Mouse (Mus musculus): Measurements from ENCODE around the gene Fgg. TPM values are rescaled to one million over a fixed set of nuclear protein-coding genes. Genes with fewer than 3 reads are reported as not detected.

Gene Fgg
- polyA plus RNA-seq, 1 experiment from 2014 or later = 3.8 TPM

GRCm38 (mm10) chr3:83053126-83053525 lies 45.6 kb downstream of the Fgg start:
- no peaks in the 10 kb centered on the region for H3K36me3 ChIP-seq (ENCODE audit: control insufficient read depth, insufficient read depth, low read length)
- WGBS (ENCODE audit: insufficient replicate concordance) = 84% methylated on average over 7 of the region's 7 CpGs
- no peak overlapping the region for H3K27ac ChIP-seq (ENCODE audit: low read depth, low read length)
- H3K4me2 ChIP-seq = no peak overlapping the region
- peaks cover 5% of the 10 kb centered on the region for H3K4me1 ChIP-seq (ENCODE audit: control insufficient read depth, insufficient read depth, low read length)
- ATAC-seq (replicated peaks; ENCODE audit: insufficient number of reproducible peaks, low FRiP score, low TSS enrichment) = no peak
- H3K9me3 ChIP-seq (replicated peaks; ENCODE audit: control insufficient read depth, low read length) = no peaks in the 10 kb centered on the region
- H3K9ac ChIP-seq (ENCODE audit: low read depth, low read length) = no peak overlapping the region
- H3K27me3 ChIP-seq (ENCODE audit: control insufficient read depth, insufficient read depth, low read length) = no peaks in the 10 kb centered on the region
- H3K4me3 ChIP-seq (ENCODE audit: low read depth, low read length) = no peak overlapping the region

GRCm38 (mm10) chr3:83053758-83054157 lies 46.2 kb downstream of the Fgg start:
- no peak overlapping the region for H3K4me3 ChIP-seq (ENCODE audit: low read depth, low read length)
- H3K4me1 ChIP-seq (ENCODE audit: control insufficient read depth, insufficient read depth, low read length) = peaks cover 5% of the 10 kb centered on the region
- no peak overlapping the region for H3K27ac ChIP-seq (ENCODE audit: low read depth, low read length)
- peak overlapping the region; percentile 31 for H3K4me2 ChIP-seq
- no peak for ATAC-seq (replicated peaks; ENCODE audit: insufficient number of reproducible peaks, low FRiP score, low TSS enrichment)
- H3K9ac ChIP-seq (ENCODE audit: low read depth, low read length) = no peak overlapping the region
- H3K36me3 ChIP-seq (ENCODE audit: control insufficient read depth, insufficient read depth, low read length) = 0 out of 2 replicates have a peak, but pooled peaks cover 3% of the 10 kb centered on the region
- H3K27me3 ChIP-seq (ENCODE audit: control insufficient read depth, insufficient read depth, low read length) = no peaks in the 10 kb centered on the region
- 24% methylated on average over 10 of the region's 10 CpGs for WGBS (ENCODE audit: insufficient replicate concordance)
- no peaks in the 10 kb centered on the region for H3K9me3 ChIP-seq (replicated peaks; ENCODE audit: control insufficient read depth, low read length)

GRCm38 (mm10) chr3:83054759-83055158 lies 47.2 kb downstream of the Fgg start:
- Histone ChIP-seq H3K27me3 (ENCODE audit: control insufficient read depth, insufficient read depth, low read length) (no peaks in the 10 kb centered on the region), H3K9ac (ENCODE audit: low read depth, low read length) (no peak overlapping the region), H3K4me1 (ENCODE audit: control insufficient read depth, insufficient read depth, low read length) (peaks cover 5% of the 10 kb centered on the region), H3K9me3 (replicated peaks; ENCODE audit: control insufficient read depth, low read length) (no peaks in the 10 kb centered on the region), H3K36me3 (ENCODE audit: control insufficient read depth, insufficient read depth, low read length) (0 out of 2 replicates have a peak, but pooled peaks cover 3% of the 10 kb centered on the region), H3K27ac (ENCODE audit: low read depth, low read length) (no peak overlapping the region), H3K4me2 (peak overlapping the region; percentile 52), H3K4me3 (ENCODE audit: low read depth, low read length) (peak overlapping the region; percentile 86)
- WGBS (ENCODE audit: insufficient replicate concordance) = 21% methylated on average over 13 of the region's 13 CpGs
- ATAC-seq (replicated peaks; ENCODE audit: insufficient number of reproducible peaks, low FRiP score, low TSS enrichment) = no peak; the same call in 1 of the 2 replicates

- peak; percentile 100 for ATAC-seq (replicated peaks; ENCODE audit: insufficient number of reproducible peaks, low FRiP score, low TSS enrichment)
- Histone ChIP-seq H3K27ac (ENCODE audit: low read depth, low read length) (peak within 1 kb of the TSS; percentile 64), H3K27me3 (ENCODE audit: control insufficient read depth, insufficient read depth, low read length) (no peaks in the 10 kb centered on the region), H3K36me3 (ENCODE audit: control insufficient read depth, insufficient read depth, low read length) (0 out of 2 replicates have a peak, but pooled peaks cover 4% of the 10 kb centered on the region), H3K4me3 (ENCODE audit: low read depth, low read length) (peak within 1 kb of the TSS; percentile 86), H3K9me3 (replicated peaks; ENCODE audit: control insufficient read depth, low read length) (no peaks in the 10 kb centered on the region), H3K4me1 (ENCODE audit: control insufficient read depth, insufficient read depth, low read length) (peaks cover 5% of the 10 kb centered on the region), H3K4me2 (peak within 1 kb of the TSS; percentile 87), H3K9ac (ENCODE audit: low read depth, low read length) (peak within 1 kb of the TSS; percentile 91)
- under 1% methylated on average over 61 of the region's 61 CpGs for WGBS (ENCODE audit: insufficient replicate concordance)
Measured at GRCm38 (mm10) chr3:83055281-83056038, 47.9 kb downstream of the Fgg start, which contains the start of gene Plrg1. TSS of gene Plrg1 (plus strand) at chr3:83055522.

GRCm38 (mm10) chr3:83057046-83057445 lies 49.5 kb downstream of the Fgg start:
- H3K9me3 ChIP-seq (replicated peaks; ENCODE audit: control insufficient read depth, low read length) = no peaks in the 10 kb centered on the region
- no peak overlapping the region for H3K4me2 ChIP-seq
- H3K4me1 ChIP-seq (ENCODE audit: control insufficient read depth, insufficient read depth, low read length) = peaks cover 5% of the 10 kb centered on the region
- H3K36me3 ChIP-seq (ENCODE audit: control insufficient read depth, insufficient read depth, low read length) = peaks cover 15% of the 10 kb centered on the region; the same call in 1 of the 2 replicates
- 97% methylated on average over 2 of the region's 2 CpGs for WGBS (ENCODE audit: insufficient replicate concordance)
- H3K9ac ChIP-seq (ENCODE audit: low read depth, low read length) = no peak overlapping the region
- no peak for ATAC-seq (replicated peaks; ENCODE audit: insufficient number of reproducible peaks, low FRiP score, low TSS enrichment)
- no peak overlapping the region for H3K27ac ChIP-seq (ENCODE audit: low read depth, low read length)
- no peak overlapping the region for H3K4me3 ChIP-seq (ENCODE audit: low read depth, low read length)
- H3K27me3 ChIP-seq (ENCODE audit: control insufficient read depth, insufficient read depth, low read length) = no peaks in the 10 kb centered on the region

Other genes starting within 250 kb of the Fgg start
- gene Rbm46, start 131.2 kb upstream of the Fgg start, polyA plus RNA-seq (2014; fragmentation: Nextera tagmentation; extraction: Ambion mirVana) = 1.9 and 2.0 TPM in 2 replicates
- gene Lrat, start 103.8 kb upstream of the Fgg start, polyA plus RNA-seq (2014; fragmentation: Nextera tagmentation; extraction: Ambion mirVana) = 0.09 TPM in 1 of 2 replicates, not detected in the other
- gene Fga, start 18.4 kb downstream of the Fgg start, polyA plus RNA-seq (2014; fragmentation: Nextera tagmentation; extraction: Ambion mirVana) = 0.52 and 2.7 TPM in 2 replicates
- 0.59 and 3.4 TPM in 2 replicates for gene Fgb, start 42.1 kb downstream of the Fgg start, polyA plus RNA-seq (2014; fragmentation: Nextera tagmentation; extraction: Ambion mirVana)
- gene Plrg1, start 47.8 kb downstream of the Fgg start, polyA plus RNA-seq (2014; fragmentation: Nextera tagmentation; extraction: Ambion mirVana) = 64.1 and 73.2 TPM in 2 replicates
- gene Dchs2, start 120.2 kb downstream of the Fgg start, polyA plus RNA-seq (2014; fragmentation: Nextera tagmentation; extraction: Ambion mirVana) = 0.14 and 0.16 TPM in 2 replicates